Mouse (Mus musculus) heart, embryonic 14.5 days (tissue): Measurements from ENCODE around the gene Usp3. TPM values are rescaled to one million over a fixed set of nuclear protein-coding genes. Genes with fewer than 3 reads are reported as not detected.
A peak's percentile ranks its signal among the peaks of the same experiment; 100 is the strongest.

Experiments used
- ATAC-seq: fragments of 200-750 bp; cut with Nextera tagmentation; 2 replicates; pipeline ENCODE4 v1.8.0; 2017; ENCODE audit warnings: low read depth, moderate TSS enrichment; ENCODE audit not compliant: insufficient number of reproducible peaks, insufficient read depth, low FRiP score
- H3K27ac ChIP-seq, 2 experiments: fragments of 200-500 bp in 1 of 2; fragments of 300-500 bp in 1 of 2; sonication (generic) in 1 of 2; replicated peaks in 1 of 2; 2 replicates each; pipeline ENCODE4 v1.5.1; 2012 to 2014; ENCODE audit warnings: low read depth in 2 of 2, low read length in 2 of 2, control low read depth in 1 of 2, mild to moderate bottlenecking in 1 of 2, mixed read lengths in 1 of 2; ENCODE audit not compliant: control insufficient read depth in 1 of 2, insufficient read depth in 1 of 2
- H3K27me3 ChIP-seq: fragments of 300-500 bp; sonication (generic); 2 replicates; pipeline ENCODE4 v1.6.1; 2014; ENCODE audit warnings: mild to moderate bottlenecking, low read length, control low read depth; ENCODE audit not compliant: control insufficient read depth, insufficient read depth
- H3K36me3 ChIP-seq: fragments of 300-500 bp; sonication (generic); 2 replicates; pipeline ENCODE4 v1.6.1; 2014; ENCODE audit warnings: mild to moderate bottlenecking, control low read depth, low read length, mixed read lengths; ENCODE audit not compliant: control insufficient read depth, insufficient read depth
- H3K4me1 ChIP-seq, 2 experiments: fragments of 200-500 bp in 1 of 2; fragments of 300-500 bp in 1 of 2; sonication (generic) in 1 of 2; 2 replicates each; pipeline ENCODE4 v1.6.1; 2012 to 2014; ENCODE audit warnings: low read length in 2 of 2, control low read depth in 1 of 2, mixed read lengths in 1 of 2; ENCODE audit not compliant: control insufficient read depth in 2 of 2, insufficient read depth in 2 of 2
- H3K4me2 ChIP-seq: fragments of 300-500 bp; sonication (generic); 2 replicates; pipeline ENCODE4 v1.6.1; 2014; ENCODE audit warnings: mild to moderate bottlenecking, low read length
- H3K4me3 ChIP-seq, 2 experiments: fragments of 200-500 bp in 1 of 2; fragments of 300-500 bp in 1 of 2; sonication (generic) in 1 of 2; 2 replicates each; pipeline ENCODE4 v1.5.1; 2012 to 2014; ENCODE audit warnings: low read length in 2 of 2, mild to moderate bottlenecking in 2 of 2, control low read depth in 1 of 2, low read depth in 1 of 2, moderate library complexity in 1 of 2; ENCODE audit not compliant: control insufficient read depth in 1 of 2, insufficient read depth in 1 of 2
- H3K9ac ChIP-seq: fragments of 300-500 bp; sonication (generic); 2 replicates; pipeline ENCODE4 v1.6.1; 2014; ENCODE audit warnings: mild to moderate bottlenecking, low read length
- H3K9me3 ChIP-seq: fragments of 300-500 bp; sonication (generic); 2 replicates; pipeline ENCODE4 v1.6.1; 2016; ENCODE audit warnings: low read length, control low read depth; ENCODE audit not compliant: control insufficient read depth
- WGBS: fragments of 180-500 bp; shearing (Covaris S2); extraction: QIAGEN DNeasy Blood & Tissue Kit; methylation state at CpG from one replicate; pipeline ENCODE4 v1.1.7; 2014; 5-methylcytosine and 5-hydroxymethylcytosine counted together
- polyA plus RNA-seq: library from polyadenylated mRNA; unstranded; fragments of >200 nt; fragmentation: Nextera tagmentation; extraction: Ambion mirVana; gene quantifications from 2 replicates; pipeline ENCODE4 v1.2.1, GENCODE M21; 2014

Usp3 gene
- 39.9 and 51.7 TPM in 2 replicates for polyA plus RNA-seq

DNA sequence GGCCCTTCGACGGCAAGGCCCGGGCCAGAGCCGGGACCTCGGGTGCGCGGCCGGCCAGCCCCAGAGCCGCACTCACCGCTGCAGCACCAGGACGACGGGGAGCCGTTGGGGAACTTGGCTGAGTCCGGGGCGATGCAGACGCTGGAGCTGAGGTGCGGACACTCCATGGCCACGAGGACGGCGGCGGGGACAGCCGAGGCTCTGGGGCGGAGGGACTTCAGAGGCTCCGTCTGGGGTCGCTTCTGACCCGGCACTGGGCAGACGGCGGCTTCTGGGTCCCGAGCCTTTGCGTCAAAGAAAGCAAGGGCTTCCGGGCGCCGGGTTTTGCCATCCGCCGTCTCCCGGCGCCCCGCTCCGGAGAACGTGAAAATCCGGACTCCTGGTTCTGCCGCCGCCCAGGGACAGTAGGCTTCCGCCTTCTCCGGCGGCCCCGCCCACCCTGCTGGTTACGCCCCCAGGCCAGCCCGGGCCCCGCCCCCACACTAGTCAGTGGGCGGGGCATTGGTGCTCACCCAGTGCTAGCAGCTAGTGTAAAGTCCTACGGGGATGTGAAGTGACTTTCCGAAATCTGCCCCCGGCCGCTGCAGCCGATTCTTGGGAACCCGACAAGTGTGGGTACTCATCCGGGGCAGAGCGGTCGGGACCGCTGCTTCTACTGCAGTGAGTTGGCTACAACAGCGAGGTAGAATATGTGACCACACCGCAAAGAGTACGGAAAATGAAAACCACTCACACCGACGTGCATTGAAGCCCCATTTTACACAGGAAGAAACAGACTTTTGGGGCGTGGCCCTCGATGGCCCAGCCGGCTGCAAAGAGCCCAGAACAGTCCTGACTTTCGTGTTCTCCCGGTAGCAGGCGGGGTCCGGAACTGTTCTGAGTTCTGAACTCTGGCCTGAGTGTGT, at the start of gene Usp3:
TSS of gene Usp3 (minus strand) at position 435 of the 905 bp plus-strand sequence.
- peak within 1 kb of the TSS; percentile 97 to 99 for H3K4me3 ChIP-seq
- no peaks in the 10 kb centered on the region for H3K27me3 ChIP-seq
- ATAC-seq = peak; percentile 95
- H3K9ac ChIP-seq = peak within 1 kb of the TSS; percentile 99
- under 1% methylated on average over 73 of the region's 73 CpGs for WGBS
- H3K4me1 ChIP-seq = peaks cover 8 to 30% of the 10 kb centered on the region in 2 experiments
- no peaks in the 10 kb centered on the region for H3K9me3 ChIP-seq
- peak within 1 kb of the TSS; percentile 89 to 95 for H3K27ac ChIP-seq
- no peaks in the 10 kb centered on the region for H3K36me3 ChIP-seq
- peak within 1 kb of the TSS; percentile 88 for H3K4me2 ChIP-seq

GRCm38 (mm10) chr9:66640491-66640890, 47.5 kb upstream of the Usp3 start:
- Histone ChIP-seq H3K9me3 (no peaks in the 10 kb centered on the region), H3K27me3 (no peaks in the 10 kb centered on the region), H3K4me1 (no peaks in the 10 kb centered on the region), H3K27ac (no peak overlapping the region), H3K36me3 (no peaks in the 10 kb centered on the region), H3K4me3 (no peak overlapping the region), H3K4me2 (no peak overlapping the region), H3K9ac (no peak overlapping the region)
- ATAC-seq = no peak
- WGBS = 73% methylated on average over 7 of the region's 7 CpGs

DNA sequence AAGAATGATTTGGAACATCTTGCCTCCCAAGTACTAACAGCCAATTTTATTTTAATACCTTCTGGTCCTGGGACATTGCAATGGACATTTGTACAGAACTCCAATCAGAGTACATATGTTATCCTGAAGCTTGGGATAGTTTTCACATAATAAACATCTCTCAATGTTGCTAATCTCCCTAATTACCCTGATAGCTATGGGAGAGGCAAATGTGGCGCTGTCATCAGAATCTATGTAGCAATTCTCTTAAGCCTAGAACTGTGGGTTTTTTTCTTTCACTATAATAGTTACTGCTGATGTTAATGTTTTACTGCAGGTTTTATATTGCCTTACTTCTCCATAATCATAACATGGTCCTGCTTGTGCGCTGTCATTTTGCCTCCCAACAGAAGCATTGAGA, 46.7 kb upstream of the Usp3 start:
- Histone ChIP-seq H3K4me3 (no peak overlapping the region), H3K9ac (no peak overlapping the region), H3K9me3 (no peaks in the 10 kb centered on the region), H3K27me3 (no peaks in the 10 kb centered on the region), H3K4me2 (no peak overlapping the region), H3K4me1 (no peaks in the 10 kb centered on the region), H3K27ac (no peak overlapping the region), H3K36me3 (no peaks in the 10 kb centered on the region)
- 95% methylated on average over 2 of the region's 2 CpGs for WGBS
- no peak for ATAC-seq

DNA sequence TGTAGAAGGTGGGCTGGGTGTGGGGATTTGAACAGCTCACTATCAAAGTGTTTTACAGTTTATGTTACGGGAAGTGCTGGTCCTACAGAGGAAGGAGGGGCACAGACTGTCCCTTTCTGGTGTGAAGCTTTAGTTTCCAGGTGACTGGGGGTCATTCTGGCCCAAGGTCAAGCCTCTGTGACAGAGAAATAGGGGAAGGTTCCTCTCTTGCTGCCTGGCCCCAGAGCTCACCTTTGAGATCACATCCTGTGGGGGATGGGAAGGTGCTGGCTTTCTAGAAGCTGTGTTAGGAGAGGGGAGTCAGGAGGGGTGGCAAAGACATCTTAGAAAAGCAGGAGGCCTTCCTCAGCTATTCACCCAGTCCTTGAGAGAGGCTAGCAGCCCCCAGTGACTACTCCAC, 39.5 kb upstream of the Usp3 start:
- 85% methylated on average over 1 of the region's 1 CpGs for WGBS
- no peaks in the 10 kb centered on the region; a peak in 1 of 4 replicates for H3K4me1 ChIP-seq
- H3K27ac ChIP-seq = no peak overlapping the region
- H3K9ac ChIP-seq = no peak overlapping the region
- H3K4me2 ChIP-seq = no peak overlapping the region
- H3K27me3 ChIP-seq = no peaks in the 10 kb centered on the region
- ATAC-seq = no peak
- no peak overlapping the region for H3K4me3 ChIP-seq
- H3K36me3 ChIP-seq = no peaks in the 10 kb centered on the region
- no peaks in the 10 kb centered on the region for H3K9me3 ChIP-seq

DNA sequence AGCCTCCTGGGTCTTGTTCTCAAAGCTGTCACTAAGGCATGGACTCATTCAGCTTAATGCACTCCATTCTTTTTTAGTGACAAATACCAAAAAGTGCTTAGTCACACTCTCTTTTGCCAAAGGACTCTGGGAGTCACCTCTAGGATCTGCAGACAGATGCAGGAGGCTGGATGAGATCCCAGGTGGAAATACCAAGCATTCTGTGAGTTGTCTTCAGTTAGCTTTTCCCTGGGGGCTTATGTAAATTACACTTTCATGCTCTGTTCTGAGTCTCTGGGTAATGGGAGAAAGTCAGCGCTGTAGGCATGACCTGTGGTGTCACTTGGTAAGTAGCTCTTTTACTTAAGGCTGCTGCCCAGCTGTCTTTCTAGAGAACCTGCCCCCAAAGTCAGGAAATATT, 38.0 kb upstream of the Usp3 start:
- no peak overlapping the region for H3K9ac ChIP-seq
- no peaks in the 10 kb centered on the region; a peak in 1 of 4 replicates for H3K4me1 ChIP-seq
- no peaks in the 10 kb centered on the region for H3K36me3 ChIP-seq
- no peak overlapping the region for H3K4me3 ChIP-seq
- no peak overlapping the region for H3K27ac ChIP-seq
- no peaks in the 10 kb centered on the region for H3K27me3 ChIP-seq
- 24% methylated on average over 1 of the region's 1 CpGs for WGBS
- ATAC-seq = no peak
- H3K9me3 ChIP-seq = no peaks in the 10 kb centered on the region
- no peak overlapping the region for H3K4me2 ChIP-seq

- H3K4me2 ChIP-seq = no peak overlapping the region
- ATAC-seq = no peak
- no peak overlapping the region for H3K9ac ChIP-seq
Measured at GRCm38 (mm10) chr9:66626661-66627060, 33.7 kb upstream of the Usp3 start.

DNA sequence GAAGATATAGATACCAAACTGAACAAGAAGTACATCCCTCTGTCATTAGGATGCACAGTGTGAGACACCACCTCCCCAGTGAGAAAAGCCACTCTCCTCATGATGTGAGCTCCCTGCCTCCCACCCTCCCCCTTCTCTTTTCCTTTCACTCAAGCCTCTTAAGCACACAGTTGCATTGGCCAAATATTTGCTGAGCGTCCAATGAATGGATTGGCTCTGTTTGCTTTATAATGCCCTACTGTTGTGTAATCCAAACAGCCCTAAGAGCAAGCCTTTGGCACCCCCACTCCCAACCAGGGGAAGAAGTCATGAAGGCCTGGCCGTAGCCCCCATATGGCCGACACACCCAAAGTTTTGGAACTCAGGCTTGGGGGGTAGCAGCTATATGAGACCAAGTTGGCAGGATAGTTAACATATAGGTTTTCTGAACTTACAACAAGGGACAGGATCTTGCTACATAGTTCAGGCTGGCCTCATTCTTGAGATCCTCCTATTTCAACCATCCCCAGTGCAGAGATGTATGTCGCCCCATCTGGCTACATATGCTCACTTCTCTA, 33.1 kb upstream of the Usp3 start:
- ATAC-seq = no peak
- 84% methylated on average over 4 of the region's 4 CpGs for WGBS
- peaks cover 9 to 10% of the 10 kb centered on the region in 2 experiments for H3K4me1 ChIP-seq

More at GRCm38 (mm10) chr9:66626661-66627060, 33.7 kb upstream of the Usp3 start:
- Histone ChIP-seq H3K9me3 (no peaks in the 10 kb centered on the region), H3K4me3 (no peak overlapping the region), H3K36me3 (no peaks in the 10 kb centered on the region), H3K27me3 (no peaks in the 10 kb centered on the region), H3K4me1 (peaks cover 4 to 9% of the 10 kb centered on the region in 2 experiments), H3K27ac (no peak overlapping the region)
- WGBS = 71% methylated on average over 5 of the region's 5 CpGs

More for the DNA sequence above, 33.1 kb upstream of the Usp3 start:
- Histone ChIP-seq H3K36me3 (no peaks in the 10 kb centered on the region), H3K27ac (no peak overlapping the region), H3K9ac (no peak overlapping the region), H3K27me3 (no peaks in the 10 kb centered on the region), H3K4me2 (no peak overlapping the region), H3K9me3 (no peaks in the 10 kb centered on the region), H3K4me3 (no peak overlapping the region)
